Mouse (Mus musculus): ENCODE data around the gene C530008M17Rik. TPM values are rescaled to one million over a fixed set of nuclear protein-coding genes. Genes with fewer than 3 reads are reported as not detected.

The C530008M17Rik gene
- 1 to 10 TPM; 1.9 to 3.1 TPM for total RNA-seq (2023)

GRCm38 (mm10) chr5:76656212-76656611 lies at the start of gene C530008M17Rik:
Gene C530008M17Rik (plus strand): TSS chr5:76656512.

GRCm38 (mm10) chr5:76905405-76906154 lies 249.3 kb downstream of the C530008M17Rik start, which contains the start of gene Aasdh:
Gene Aasdh (minus strand): TSS chr5:76905514.

Other genes starting within 250 kb of the C530008M17Rik start
- gene Gm7271, start 172.5 kb upstream of the C530008M17Rik start, total RNA-seq (2023) = not detected
- gene Exoc1, start 127.2 kb upstream of the C530008M17Rik start, total RNA-seq (2023) = 10 to 100 TPM; 74.8 to 75.5 TPM
- 10 to 100 TPM; 18.4 to 19.5 TPM for gene Cep135, start 67.8 kb upstream of the C530008M17Rik start, total RNA-seq (2023)
- 10 to 100 TPM; 20.2 to 28.2 TPM for gene Aasdh, start 249.0 kb downstream of the C530008M17Rik start, total RNA-seq (2023)